Mouse (Mus musculus) ES-CJ7 (cell line): ENCODE results near the gene Ssna1.

Experiments used
- DNase-seq: peaks from one replicate; pipeline ENCODE4 v3.0.0; 2011; ENCODE audit warnings: low read depth, low spot score

The Ssna1 gene

GRCm38 (mm10) chr2:25271827-25272511 lies at the start of gene Ssna1, which contains the start of gene Anapc2:
Gene Ssna1, minus strand, starts transcription at chr2:25272438.
Gene Anapc2, plus strand, starts transcription at chr2:25272478.
- DNase-seq: peak; percentile 98

GRCm38 (mm10) chr2:25320084-25320483 lies 47.8 kb upstream of the Ssna1 start:
- DNase-seq: no peak

DNA sequence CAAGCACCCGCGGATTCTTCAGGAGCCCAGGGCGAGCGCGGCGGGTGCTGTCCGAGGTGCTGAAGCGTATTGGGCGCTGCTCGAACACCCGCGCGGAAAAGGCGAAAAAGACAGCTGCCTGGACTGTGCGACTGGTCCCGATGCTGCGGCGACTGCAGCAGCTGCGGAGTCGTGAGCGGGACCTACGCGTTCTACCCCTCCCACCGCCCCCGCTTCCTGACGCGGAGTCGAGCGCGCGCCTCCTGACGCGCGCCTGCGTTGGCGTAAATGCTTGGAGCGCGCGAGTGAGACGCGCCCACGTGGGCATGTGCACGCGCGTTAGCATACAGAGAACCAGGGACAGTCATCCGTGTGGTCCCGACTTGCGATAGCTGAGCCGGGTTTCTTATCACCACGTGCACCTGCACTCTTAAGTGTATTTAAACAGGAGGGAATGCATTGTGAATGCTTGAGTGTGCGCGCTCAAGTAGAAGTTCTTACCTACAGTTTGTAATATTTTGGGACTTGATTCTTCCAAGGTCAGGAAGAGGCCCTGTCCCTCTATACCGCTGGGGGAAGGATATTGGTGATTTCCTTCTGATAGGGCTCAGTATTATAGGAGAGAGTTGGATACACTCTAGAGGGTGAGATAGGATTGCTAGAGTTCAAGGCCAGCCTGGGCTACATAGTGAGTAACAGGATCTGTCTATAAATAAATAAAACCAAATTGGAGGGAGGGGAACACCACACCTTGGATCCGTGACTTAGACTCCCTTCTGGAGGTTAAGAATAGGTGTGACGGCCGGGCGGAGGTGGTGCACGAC lies 46.9 kb upstream of the Ssna1 start, which contains the start of gene Grin1:
Gene Grin1 (minus strand): TSS at position 217 of the 803 bp plus-strand sequence.
- peak; percentile 82 for DNase-seq

- DNase-seq: peak; percentile 31
Observed at GRCm38 (mm10) chr2:25318119-25318966, 46.1 kb upstream of the Ssna1 start.

DNA sequence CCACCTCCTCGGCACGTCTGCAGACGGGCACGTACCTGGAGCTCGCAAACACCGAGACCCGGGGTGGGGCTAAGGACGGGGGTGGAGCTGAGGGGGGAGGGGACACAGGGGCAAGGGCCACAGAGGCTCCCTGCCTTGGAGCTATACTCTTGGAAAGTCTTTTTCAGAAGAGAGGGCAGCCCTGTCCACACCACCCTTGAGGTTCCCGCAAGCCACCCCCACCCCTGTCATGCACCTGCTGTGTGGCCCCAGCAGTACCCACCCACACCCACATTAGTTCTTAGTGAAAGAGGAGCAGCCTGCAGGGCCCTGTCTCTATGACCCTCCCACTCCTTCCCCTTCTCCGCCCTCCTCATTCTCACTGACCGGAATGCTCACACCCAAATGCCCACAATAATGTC lies 39.3 kb upstream of the Ssna1 start:
- peak; percentile 56 for DNase-seq

DNA sequence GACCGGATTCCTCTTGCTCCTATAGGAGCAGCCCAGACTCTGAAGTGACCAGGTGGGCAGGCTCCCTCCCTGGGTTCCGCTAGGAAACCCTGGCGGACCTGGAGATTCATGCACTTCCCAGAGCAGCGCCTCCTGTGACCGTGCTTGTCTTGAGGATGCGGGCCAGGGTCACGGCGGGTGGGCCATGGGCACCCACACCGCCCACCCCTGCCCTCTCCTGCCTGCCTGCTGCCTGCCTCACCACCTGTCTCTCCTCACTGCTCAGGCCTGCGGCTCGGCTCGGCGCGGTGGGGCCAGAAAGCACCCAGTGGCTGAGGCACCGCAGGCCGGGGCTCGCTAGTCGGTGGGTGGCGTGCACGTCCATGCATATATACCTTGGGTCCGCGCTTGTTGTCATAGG lies 38.7 kb upstream of the Ssna1 start:
- no peak for DNase-seq

- DNase-seq: no peak
Observed at GRCm38 (mm10) chr2:25310180-25310579, 37.9 kb upstream of the Ssna1 start.

GRCm38 (mm10) chr2:25305587-25306359 lies 33.5 kb upstream of the Ssna1 start:
- no peak for DNase-seq

- peak; percentile 52 for DNase-seq
Observed at GRCm38 (mm10) chr2:25304657-25305541, 32.7 kb upstream of the Ssna1 start.

DNA sequence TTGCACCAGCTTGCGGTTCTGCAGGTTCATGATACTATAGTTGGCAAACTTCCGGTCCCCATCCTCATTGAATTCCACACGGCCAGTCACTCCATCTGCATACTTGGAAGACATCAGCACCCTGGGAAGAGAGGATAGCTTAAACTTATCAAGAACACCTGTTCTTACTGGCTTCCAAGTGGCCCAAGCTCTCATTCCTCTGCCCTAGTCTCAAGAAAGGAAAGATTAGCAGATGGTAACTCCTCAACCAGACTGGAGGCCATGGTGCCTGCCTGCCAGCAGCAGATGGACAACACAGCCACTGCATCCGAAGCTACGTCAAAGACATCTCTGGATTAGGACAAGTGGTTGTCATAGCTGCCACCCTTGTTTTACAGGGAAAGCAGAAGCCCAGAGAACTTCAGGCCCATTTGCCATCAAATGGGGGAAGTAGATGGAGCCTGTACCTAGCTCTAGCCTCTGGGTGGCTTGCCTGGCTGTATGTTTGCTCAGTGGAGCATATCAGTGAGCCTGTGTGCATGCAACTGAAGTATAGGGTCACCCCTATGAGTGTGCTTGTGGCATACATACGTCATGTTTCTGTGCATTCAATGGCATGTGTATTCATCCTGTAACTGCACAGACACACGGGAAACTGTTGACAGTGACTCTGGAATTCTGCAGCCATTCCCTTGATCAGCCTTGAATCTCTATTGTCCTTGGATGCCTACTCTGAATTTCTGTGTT lies 31.9 kb upstream of the Ssna1 start:
- no peak for DNase-seq

DNA sequence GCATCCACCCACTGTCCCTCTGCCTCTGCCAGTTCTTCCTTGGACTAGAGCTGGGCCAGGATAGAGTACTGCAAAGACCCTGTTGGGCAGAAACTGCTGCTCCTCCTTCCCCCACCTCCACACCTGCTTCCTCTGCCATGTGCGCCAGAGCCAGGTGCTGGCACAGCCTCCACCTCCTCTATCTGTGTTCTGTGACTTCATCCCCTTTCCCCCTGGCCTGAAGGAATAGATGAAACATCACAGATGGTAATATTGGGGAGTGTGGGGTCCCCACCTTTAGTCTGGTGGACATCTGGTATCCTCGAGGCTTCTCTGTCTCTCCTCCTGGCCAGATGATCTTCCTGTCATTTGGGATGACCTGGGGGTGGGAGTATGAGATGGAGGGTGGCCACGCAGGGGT lies 31.2 kb upstream of the Ssna1 start:
- no peak for DNase-seq

GRCm38 (mm10) chr2:25298046-25298445 lies 25.8 kb upstream of the Ssna1 start:
- no peak for DNase-seq

DNA sequence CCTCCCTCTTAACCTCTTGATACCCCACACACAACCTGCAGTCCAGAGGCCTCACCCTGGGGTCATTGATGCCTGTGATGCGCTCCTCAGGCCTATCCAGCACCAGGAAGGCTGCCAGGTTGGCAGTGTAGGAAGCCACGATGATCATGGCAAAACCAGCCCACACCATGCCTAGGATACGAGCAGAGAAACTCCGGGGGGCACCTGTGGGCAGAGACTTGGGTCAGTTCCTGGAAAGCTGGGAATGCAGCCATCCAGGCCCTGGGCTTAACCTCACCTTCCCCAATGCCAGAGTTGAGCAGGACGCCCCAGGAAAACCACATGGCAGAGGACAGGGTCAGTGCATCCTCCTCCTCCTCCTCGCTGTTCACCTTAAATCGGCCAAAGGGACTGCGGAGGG lies 24.9 kb upstream of the Ssna1 start:
- no peak for DNase-seq

GRCm38 (mm10) chr2:25293706-25294105 lies 21.5 kb upstream of the Ssna1 start:
- no peak for DNase-seq

DNA sequence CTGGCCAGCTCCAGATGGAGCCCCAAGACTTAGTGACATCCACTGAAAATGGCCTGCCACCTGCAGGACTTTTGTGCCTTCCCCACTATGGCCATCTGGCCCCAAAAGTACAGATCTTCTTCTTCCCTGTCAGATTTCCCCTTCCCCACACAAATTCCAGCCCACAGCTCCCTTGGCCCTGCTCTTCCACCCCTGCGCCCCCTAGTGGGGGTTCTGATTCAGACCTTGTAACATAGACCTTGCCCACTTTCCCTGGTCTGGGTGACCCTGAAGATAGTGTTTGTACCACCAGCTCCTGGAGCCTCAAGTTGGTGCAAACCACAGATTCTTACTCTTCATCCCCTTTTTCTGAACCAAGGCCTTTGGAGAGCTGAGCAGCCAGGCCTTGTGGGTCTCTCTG lies 20.6 kb upstream of the Ssna1 start:
- DNase-seq: peak; percentile 80

DNA sequence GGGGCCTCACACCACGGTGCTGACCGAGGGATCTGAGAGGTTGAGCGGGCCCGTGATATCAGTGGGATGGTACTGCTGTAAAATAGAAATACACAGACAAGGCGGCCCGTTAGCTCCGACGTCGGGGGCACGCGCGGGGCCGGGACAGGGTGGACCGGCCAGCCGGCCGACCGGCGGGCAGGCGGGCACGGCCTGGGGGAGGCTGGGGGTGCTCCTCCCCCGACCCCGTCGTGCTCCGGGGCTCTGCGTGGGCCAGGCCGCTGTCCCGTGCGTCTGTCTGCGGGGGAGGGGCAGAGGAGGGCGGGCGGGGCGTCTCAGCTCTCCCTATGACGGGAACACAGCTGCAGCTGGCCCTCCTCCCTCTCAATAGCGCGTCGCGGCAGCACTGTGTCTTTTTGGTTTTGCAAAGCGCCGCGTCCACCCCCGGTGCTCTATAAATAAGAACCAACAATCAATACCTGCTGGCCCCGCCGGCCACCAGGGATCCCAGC lies 19.9 kb upstream of the Ssna1 start:
- DNase-seq: no peak

DNA sequence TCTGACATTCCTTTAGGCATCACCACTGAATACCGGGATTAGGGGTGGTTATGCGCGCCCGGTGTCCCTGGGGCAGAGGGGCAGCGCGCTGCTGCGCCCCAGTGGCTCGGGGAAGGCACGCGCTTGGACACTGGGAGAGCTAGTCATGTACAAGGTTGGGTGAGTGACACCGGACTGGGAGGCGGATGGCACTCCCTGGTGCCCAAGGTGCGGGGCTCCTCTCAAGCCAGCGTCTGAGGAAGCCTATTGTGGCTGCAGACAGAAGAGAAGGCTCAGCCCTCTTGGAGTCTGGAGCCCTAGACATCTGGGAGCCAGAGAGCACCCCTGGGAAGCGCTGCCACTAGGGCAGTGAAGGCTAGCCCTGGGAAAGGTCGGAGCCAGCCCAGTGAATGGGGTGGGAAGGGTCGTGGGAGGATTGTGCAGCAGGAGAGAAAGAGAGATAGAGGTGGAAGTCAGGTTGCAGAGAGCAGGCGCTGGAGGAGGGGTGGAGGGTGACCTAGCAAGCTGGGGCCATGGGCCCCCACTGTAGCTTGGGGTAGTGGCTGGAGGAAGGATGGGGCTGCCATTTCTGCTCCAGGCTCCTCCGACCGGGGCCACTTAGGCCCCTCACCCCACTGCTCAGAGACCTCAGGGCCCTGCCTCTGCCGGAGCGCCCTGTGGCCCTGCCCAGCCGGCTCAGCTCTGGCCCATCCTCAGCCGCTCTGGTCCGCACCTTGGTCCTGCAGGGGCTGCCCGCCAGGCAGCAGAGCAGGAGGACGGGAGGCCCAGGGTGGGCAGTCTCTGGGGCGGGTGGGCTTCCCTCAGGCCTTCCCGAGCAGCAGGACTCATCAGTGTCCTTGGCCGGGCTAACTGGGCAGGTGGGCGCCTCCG lies 19.2 kb upstream of the Ssna1 start:
- no peak for DNase-seq

- peak; percentile 35 for DNase-seq
Observed at GRCm38 (mm10) chr2:25290816-25291130, 18.5 kb upstream of the Ssna1 start.
